Mouse (Mus musculus) central nervous system, embryonic 18 days (tissue): ENCODE data around the gene Tmem179b. TPM values are rescaled to one million over a fixed set of nuclear protein-coding genes. Genes with fewer than 3 reads are reported as not detected.

Experiments used
- polyA plus RNA-seq: library from polyadenylated mRNA; depleted of rRNA; stranded (reverse); fragments of >200 nt; gene quantifications from 2 replicates; pipeline ENCODE4 v1.2.3, GENCODE M21; 2012; rRNA removed

The Tmem179b gene
- 21.0 and 23.1 TPM in 2 replicates for polyA plus RNA-seq

DNA sequence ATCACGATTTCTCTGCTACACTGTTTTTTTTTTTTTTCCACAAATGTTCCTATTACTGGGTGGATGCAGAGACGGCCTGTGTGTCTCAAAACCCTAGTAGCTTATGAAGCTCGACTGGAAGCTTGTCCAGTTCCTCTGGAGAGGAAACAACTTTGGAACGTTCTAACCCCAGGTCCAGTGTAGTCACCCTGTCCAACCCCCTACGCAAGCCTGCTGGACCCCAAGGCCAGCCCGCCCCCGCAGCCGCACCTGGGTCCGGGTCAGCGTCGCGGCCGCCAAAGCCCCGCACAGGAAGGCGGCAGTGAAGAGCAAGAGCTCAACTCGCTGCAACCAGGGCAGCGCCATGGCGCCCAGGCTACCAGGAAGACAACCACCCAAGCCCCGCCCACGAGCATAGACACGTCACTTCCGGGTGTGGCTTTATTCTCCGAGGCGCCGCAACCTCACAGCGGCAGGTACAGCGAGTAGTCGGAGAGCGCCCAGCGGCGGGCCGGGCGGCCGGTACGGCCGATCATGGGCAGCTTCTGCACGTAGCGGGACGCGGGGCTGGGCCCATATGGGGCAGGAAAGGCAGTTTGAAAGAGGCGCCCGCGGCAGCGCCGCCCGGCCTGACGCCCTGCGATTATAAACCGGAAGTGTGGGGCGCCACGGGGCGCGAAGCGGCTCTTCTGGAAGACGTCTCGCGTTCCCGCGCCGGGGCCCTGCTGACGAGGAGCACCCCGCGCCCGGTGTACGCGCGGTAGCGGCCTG is at the start of gene Tmem179b:
Gene Tmem179b, minus strand, starts transcription at position 382 of the 750 bp plus-strand sequence.

GRCm38 (mm10) chr19:8819596-8820423 is 45.5 kb upstream of the Tmem179b start, which contains the start of gene Hnrnpul2:
Gene Hnrnpul2 (plus strand): TSS chr19:8820010.

DNA sequence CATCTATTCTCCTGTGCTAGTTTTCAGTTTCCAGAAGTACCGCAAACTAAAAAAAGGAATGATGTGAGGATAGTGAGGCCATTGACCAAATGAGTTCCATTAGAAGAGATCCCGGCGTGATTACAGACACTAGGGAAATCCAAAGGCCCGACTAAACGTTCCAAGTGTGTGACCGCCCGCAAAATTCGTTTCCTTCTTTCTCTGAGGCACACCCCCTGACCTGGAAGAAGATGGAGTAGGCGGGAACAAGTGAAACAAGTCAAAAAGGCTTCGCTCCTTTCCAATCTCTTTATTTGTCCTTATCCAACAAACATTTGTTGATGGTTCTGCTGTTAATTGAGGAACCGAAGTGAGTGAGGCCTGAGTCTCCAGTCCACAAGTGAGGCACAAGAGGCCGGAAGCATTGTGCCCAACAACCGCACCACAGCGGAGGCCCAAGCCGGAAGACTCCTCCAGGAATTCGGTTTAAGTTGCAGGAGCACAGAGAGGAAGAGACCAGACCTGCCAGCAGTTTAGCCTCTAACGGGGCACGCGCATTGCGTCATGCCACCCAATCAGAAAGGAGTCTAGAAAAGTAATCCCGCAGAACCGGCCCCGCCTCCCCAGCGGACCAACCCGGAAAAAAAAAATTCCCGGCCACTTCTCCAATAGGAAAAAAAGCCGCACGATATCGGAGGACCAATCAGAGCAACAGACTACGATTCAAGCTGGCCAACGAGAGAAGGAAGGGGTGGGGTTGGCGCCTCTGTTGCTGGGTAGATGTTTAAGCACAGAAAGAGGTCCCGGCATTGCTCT is 44.7 kb upstream of the Tmem179b start, which contains the start of gene Ttc9c:
Gene Ttc9c, minus strand, starts transcription at position 533 of the 795 bp plus-strand sequence.

DNA sequence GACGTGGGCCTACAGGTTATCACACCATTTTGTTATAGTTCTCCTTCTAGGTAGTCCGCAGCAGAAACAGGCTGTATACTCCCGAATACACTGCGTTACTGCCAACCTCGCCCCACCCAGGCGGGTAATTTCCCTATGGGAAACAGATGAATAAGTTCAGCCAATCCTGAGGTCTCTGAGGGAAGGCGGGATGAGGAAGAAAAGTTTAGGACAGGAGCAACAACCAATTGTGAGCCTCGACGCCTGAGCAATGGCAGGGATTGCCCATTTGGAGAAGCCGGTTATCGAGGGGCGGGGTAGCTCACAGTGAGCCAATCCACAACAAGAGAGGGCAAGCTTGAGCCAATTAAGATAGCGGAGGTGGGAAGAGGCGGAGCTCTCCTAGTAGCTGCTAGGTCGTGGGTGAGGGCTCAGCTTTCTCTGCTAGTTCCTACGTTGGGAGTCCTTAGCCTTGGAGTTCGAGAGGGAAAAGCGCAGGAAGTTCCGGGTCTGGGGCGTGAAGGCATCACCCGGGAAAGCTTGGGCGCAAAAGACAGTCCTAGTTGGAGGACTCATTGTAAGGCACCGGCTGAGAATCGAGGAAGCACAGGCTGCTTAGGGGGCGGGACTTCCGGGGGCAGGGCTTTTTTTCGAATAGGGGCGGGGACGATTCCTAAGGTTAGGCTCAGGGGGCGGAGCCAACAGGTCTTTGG is 28.0 kb upstream of the Tmem179b start, which contains the start of gene Zbtb3:
Gene Zbtb3, plus strand, starts transcription at position 426 of the 692 bp plus-strand sequence.

GRCm38 (mm10) chr19:8798264-8798946 is 24.1 kb upstream of the Tmem179b start, which contains the start of gene Polr2g:
Gene Polr2g (minus strand): TSS chr19:8798577.

GRCm38 (mm10) chr19:8786008-8786781 is 11.9 kb upstream of the Tmem179b start, which contains the start of gene Taf6l:
Gene Taf6l (minus strand): TSS chr19:8786417.

GRCm38 (mm10) chr19:8770567-8771270 is 3.5 kb downstream of the Tmem179b start, which contains the start of gene Tmem223:
Gene Tmem223 (plus strand): TSS chr19:8770996.

GRCm38 (mm10) chr19:8756635-8757387 is 17.5 kb downstream of the Tmem179b start, which contains the start of gene Nxf1:
Gene Nxf1 (plus strand): TSS chr19:8757073.

GRCm38 (mm10) chr19:8741243-8741869 is 32.9 kb downstream of the Tmem179b start, which contains the start of gene Stx5a:
Gene Stx5a (plus strand): TSS chr19:8741413.

DNA sequence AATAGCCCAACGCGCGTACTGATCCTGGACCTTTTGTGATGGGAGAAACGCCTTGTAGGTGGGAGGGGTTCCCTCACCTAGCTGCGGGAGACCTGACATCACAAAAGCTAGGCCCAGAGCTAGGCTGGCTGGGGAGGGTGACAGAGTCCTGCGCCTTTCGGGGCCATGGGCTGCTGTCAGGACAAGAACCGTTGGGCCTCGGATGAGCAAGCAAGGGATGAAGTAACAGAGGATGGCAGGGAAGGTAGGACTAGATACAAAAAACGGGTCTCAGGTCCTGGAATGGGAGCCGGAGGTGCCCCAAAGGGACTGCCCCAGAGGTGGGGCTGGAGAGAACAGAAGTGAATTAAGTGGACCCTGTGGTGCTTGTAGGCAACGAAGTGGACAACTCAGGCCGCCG is 33.7 kb downstream of the Tmem179b start, which contains the start of gene 1700092M07Rik:
Gene 1700092M07Rik, plus strand, starts transcription at position 116 of the 400 bp plus-strand sequence.

GRCm38 (mm10) chr19:8735389-8736159 is 38.7 kb downstream of the Tmem179b start, which contains the start of gene Wdr74:
Gene Wdr74 (plus strand): TSS chr19:8735827.

DNA sequence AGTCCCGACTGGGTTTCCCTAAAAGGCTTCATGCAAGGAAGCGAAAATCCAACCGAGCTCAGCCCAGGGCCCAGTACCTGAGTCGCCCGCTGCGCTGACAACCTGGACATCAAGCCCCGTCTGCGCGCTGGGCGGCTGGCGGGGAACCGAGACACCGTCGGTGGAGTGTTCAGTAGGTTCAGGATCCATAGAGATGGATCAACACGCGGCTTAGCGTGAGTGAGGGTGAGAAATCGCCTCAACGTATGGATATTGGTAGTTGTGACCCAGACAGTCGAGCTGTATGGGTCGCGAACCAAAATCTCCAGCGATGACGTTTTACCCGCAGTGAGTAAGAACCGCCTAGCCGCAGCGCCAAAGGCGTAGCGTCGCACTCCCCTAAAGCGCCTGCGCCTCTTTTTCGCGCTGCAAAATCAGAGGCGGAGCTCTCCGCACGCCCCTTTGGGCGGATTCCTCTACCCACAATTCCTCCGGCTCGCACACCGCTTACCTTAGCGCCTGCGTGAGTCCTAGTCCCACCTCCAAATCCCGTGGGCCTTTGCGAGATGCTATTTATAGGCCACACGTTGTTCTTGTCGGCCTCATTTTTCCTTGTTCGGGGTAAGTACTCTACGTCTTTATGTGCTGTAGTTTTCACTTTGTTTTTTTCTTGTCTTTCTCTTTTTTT is 51.2 kb downstream of the Tmem179b start, which contains the start of gene Slc3a2:
Gene Slc3a2, minus strand, starts transcription at position 463 of the 667 bp plus-strand sequence.

